Mouse (Mus musculus) B cell, adult 67 days (primary cell): Measurements from ENCODE around the gene Grap2. TPM values are rescaled to one million over a fixed set of nuclear protein-coding genes. Genes with fewer than 3 reads are reported as not detected.

Experiments used
- total RNA-seq, 2 experiments: library from RNA; stranded (reverse); gene quantifications; 4 replicates each; pipeline ENCODE4 v1.2.4; 2023

Grap2 gene
- 100 to 1,000 TPM; 158 to 187 TPM for total RNA-seq

GRCm38 (mm10) chr15:80572291-80572690 is at the start of gene Grap2:
Gene Grap2 (plus strand): TSS chr15:80572594.

GRCm38 (mm10) chr15:80565106-80565665 is 7.2 kb upstream of the Grap2 start, which contains the start of gene Enthd1:
Gene Enthd1 (minus strand): TSS chr15:80565156.

GRCm38 (mm10) chr15:80671295-80672252 is 99.2 kb downstream of the Grap2 start, which contains the start of gene Fam83f:
Gene Fam83f (plus strand): TSS chr15:80671847.

Other genes with a start within 250 kb of the Grap2 start
- gene Enthd1, start 7.4 kb upstream of the Grap2 start, total RNA-seq, result under 1 TPM in 1 of 2 experiments, not detected in 1; 0.42 TPM
- under 1 TPM; 0.18 to 0.35 TPM for gene Fam83f, start 99.3 kb downstream of the Grap2 start, total RNA-seq
- 100 to 1,000 TPM; 198 to 199 TPM for gene Tnrc6b, start 138.7 kb downstream of the Grap2 start, total RNA-seq